Mouse (Mus musculus): ENCODE measurements around the gene Ppp1r3e. TPM values are rescaled to one million over a fixed set of nuclear protein-coding genes. Genes with fewer than 3 reads are reported as not detected.
A peak's percentile ranks its signal among the peaks of the same experiment; 100 is the strongest.

The Ppp1r3e gene
- total RNA-seq (2022): 10 to 100 TPM; 20.6 to 24.9 (median 22.7) TPM

DNA sequence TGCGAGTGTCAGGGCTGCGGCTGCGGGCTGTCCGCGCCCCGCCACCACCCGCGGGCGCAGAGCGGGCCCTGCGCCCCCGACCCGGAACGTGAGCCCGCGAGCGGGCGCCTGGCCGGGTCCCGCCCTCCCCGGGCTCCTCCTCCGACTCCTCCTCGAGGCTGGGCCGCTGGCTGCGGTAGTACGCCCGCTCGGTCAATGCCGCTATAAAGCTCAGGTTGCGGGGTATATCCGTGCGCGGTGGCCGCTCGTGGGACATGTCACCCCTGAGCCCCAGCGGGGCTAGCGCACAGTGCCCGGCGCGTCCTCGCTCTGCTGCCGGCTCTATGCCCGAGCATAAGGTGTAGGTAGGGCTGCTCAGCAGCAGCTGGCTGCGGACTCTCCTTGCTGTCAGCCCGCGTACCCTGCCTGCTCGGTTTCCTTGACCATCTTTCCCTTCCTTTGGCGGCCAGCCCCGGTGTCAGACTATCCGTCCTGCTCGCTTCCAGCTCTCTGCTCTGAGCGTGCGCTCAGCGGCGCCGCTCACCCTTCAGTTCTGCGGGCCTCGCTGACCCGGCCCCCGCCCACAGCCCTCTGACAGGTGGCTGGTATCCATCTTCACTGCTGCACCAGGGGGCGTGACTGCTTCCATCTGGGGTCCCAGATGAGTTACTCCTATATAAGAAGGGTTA is at the start of gene Ppp1r3e:
Gene Ppp1r3e (minus strand): TSS at position 503 of the 668 bp plus-strand sequence.
- peak; percentile 58 to 60 for DNase-seq (ENCODE audit: low spot score in 2 of 2)

DNA sequence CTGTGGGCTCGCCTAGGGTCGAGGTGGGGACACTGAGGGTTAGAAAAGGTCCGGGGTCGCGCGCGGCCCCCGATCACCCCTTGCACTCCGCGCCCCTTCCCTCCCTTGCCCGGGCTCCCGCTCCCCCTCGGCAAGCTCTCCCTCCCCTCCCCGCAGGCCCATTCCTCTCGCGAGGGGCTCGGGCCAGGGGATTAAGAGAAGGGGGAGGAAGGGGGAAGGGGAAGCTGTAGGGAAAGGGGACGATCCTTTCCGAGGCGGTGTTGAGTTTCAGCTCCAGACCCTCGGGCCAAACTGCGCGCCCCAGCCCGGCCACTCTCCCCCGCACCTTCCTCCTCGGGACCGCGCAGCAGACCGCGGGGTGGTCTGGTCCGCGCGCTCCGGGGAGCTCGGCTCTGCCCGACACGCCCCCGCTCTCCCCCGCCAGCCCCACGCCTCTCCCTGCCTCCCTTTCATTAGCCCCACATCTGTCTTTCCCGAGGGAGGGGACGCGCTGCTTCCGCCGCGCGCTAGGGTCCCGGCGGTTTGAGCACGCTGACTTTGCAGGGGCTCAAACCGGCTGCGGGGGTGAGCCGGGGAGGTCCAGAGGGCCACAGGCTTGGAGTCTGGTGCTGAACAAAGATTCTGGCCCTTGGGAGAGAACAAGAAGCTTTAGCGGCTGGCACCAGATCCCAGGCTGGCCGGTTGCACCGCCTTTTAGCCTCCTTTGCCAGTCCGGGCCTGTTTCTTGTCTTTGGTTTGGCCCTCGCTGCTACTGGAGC is 49.2 kb upstream of the Ppp1r3e start:
- no peak for DNase-seq (ENCODE audit: low spot score in 2 of 2)

DNA sequence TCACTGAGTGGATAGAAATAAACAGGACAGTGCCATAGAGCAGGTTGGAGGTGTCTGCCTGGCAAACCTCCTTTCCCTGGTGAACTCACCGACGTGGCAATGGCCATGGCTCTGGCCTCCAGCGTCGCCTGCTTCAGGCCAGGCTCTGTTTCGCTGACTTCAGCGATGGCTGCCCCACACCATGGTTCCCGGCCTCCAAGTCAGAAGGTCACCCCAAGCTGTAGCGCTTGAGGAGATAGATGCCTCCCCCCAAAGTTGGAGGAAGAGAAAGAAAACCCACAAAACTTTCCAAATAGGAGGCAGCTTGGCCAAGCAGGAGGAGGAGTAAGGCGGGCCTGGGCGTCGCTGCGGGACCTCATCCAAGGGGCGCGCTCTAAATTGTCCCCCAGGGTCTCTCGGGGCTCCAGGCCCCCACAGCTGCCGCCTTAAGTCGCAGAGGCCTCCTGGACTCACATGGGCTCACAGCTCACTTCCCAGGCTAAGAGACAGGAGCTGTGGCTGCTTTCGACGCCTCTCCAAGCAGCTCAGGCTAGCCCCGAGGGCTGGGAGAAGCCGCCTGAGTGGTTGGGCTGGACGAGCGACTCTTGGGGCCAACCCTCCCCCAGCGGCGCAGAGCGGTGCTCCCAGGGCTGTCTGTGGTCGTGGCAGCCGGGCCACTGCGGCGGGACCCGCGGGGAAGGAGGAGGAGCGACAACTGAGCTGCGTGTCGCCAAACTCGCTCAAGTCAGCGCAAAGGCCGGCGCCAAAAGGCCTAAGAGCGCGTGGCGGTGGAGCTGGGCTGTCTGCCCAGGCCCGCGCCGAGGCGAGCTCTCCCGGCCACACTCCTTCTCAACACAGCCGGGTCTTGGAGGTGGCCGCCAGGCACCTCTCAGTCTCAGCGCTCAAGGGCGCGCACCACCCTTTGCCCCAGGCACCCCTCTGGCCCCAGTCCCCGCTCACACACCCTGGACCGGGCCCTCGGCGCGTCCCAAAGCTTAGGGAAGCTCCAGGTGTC is 48.3 kb upstream of the Ppp1r3e start, which contains the start of gene Efs:
Gene Efs (minus strand): TSS at position 778 of the 994 bp plus-strand sequence.
- no peak for DNase-seq (ENCODE audit: low spot score in 2 of 2)

DNA sequence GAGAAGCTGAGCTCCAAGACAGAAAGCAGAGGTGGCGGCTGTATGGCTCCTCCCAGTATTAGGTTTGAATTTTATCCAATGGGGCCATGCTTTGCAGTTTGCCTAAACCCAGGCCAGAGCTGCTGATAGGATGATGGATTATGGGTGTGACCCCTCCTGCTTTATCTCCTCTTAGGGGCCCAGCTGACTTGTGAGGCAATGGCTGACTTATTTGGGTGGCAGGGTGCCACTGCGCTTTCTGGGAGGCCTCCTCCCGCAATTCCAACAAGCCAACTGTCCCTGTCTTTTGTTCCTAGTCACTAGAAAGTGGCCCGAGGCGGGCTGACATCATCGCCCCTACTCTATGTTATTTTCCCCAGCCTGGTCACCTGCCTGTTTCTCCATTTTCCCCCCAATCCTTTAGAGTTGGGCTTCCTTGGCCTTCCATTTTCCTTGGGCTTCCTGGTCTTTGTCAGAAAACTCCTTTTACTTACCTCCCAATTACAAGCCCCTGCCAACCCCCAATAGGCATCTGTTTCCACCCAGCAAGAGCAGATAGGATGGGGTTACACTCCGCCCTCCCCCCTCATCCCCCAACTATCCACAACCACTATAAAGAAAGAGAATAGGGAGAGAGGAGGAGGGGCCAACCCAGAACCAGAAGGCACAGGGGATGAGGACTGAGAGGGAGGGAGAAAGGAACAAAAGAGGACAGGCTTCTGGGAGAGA is 47.4 kb upstream of the Ppp1r3e start:
- no peak for DNase-seq (ENCODE audit: low spot score in 2 of 2)

DNA sequence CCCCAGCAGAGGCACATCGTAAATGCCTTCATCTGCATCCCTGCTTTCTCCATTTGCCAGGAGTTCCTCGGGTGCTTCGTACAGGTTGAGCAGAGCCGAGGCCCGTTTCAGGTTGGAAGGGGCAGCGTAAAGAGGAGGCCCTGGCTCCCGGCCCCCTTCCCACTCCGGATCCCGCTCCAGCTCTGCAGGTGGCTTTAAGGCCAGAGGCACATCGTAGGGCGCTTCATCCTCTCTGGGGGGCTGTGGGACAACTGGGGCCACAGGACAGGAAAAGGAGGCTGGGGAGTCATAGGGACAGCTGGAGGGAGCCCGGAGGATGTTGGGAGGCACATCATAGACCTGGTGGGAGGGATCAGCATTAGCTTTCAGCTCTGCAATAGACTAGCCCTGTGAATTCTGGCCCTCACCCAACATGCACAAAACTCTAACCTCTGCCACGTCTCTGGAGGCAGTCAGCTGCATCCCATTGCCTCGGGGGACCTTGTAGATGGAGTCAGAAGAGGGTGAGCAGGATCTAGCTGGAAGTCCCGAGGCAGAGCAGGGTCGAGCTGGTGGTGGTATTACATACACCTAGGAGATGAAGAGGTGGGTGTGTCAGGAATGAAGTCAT is 42.8 kb upstream of the Ppp1r3e start:
- DNase-seq (ENCODE audit: low spot score in 2 of 2): no peak

DNA sequence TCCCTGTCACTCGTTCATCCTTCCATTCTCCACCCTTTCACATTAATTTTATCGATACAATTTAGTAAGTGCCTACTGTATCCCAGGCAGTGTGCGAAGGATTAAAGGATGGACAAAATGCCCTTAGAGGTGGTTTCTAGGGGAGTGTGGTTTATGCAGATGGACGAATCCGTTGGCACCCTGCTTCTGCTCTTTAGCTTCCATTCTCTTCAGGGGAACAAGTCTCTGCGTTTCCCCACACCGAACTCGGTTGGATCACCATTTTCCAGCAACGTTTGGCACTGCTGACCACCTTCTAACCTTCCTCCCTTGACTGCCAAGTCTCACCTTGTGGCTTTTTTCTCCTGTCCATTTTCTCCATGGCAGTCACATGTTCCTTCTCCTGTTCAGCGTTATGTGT is 36.0 kb upstream of the Ppp1r3e start:
- DNase-seq (ENCODE audit: low spot score in 2 of 2): no peak

DNA sequence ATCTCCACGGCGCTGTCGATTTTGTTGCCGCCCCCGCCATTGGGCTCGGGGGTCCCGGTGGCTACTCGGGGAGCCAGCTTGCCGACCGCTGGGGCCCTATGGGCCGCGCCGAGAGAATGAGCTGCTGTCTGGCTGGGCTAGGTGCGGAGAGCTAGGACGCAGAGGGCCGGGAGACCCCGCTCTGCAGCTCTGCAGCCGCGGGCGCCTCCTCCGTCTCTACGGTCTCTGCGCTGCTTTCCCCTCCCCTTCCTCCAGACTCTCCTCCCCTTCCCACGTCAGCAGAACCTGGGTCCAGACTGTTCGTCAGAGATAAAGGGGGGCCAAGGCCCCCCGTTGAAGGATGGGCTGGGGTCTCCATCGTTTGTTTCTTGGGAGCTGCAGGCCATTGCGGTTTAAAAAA is 35.5 kb upstream of the Ppp1r3e start, which contains the start of gene Slc22a17:
Gene Slc22a17 (minus strand): TSS at position 247 of the 400 bp plus-strand sequence.
- peak; percentile 74 to 76 for DNase-seq (ENCODE audit: low spot score in 2 of 2)

DNA sequence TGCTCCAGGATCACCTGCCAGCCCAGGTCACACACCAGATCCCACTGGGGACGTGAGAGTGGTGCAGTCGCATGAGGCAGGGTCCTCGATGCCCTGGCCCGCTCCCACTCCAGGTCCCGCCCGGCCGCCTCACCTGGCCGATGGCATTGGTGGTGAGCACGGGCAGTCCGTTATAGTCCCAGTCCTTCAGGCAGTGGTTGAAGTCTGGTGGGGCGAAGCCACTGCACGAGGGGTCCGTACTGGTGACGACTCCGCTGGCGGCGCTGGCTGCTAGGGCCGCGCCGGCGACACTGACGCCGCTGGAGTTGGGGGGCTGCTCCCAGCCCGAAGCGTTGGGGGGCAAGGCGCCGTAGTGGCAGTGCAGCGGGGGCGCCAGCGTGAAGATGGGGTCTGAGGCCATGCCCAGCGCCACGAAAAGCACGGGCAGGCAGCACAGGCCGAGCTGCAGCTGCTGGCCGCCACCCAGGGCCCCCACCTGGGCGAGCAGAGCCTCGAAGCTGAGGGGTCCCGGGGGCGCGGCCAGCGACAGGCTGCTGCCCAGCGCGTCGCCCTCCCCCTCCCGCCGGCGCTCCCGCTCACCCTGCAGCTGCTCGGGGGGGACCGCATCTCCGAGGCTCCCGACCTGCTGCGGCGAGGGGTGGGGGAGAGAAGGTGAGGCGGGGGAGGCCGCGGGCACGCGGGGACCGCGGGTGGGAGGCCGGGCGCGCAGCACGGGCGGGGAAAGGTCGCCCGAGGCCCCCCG is 34.9 kb upstream of the Ppp1r3e start:
- no peak for DNase-seq (ENCODE audit: low spot score in 2 of 2)

DNA sequence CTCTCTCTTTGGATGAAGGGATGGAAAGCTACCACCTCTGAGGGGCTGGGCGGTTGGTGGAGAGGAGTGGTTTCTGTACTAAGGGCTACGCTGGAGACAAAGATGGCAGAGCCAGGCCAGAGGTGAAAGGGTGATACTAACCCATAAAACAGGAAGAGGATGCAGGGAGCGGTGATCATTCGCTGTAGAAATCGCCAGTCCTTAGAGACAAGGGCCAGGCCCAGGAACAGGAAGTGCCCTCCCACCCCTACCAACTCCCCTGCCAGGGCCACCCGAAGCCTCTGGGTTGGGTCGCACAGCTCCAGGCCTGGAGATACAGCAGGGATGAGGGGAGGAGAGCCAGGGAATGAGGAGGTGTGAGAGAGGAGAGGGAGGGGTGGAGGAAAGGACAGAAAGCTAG is 31.3 kb upstream of the Ppp1r3e start:
- no peak for DNase-seq (ENCODE audit: low spot score in 2 of 2)

DNA sequence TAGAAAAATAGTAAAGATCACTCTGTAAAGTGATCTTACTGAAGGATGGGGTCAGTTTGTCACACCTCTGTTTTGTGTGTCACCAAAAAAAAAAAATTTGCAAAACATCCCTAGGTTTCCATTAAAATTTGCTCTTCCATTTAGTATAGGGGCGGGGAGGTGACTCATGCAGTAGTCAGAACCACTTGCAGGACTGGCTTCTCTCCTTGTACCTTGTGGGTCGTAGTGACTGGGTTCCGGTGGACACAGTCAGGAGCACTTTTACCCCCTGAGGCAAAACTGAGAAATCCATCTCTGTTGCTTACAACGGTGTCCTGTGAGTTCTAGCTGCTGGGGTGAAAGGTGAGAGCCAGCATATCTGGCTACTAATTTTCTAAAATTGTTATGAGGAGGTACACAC is 26.3 kb upstream of the Ppp1r3e start:
- DNase-seq (ENCODE audit: low spot score in 2 of 2): no peak

DNA sequence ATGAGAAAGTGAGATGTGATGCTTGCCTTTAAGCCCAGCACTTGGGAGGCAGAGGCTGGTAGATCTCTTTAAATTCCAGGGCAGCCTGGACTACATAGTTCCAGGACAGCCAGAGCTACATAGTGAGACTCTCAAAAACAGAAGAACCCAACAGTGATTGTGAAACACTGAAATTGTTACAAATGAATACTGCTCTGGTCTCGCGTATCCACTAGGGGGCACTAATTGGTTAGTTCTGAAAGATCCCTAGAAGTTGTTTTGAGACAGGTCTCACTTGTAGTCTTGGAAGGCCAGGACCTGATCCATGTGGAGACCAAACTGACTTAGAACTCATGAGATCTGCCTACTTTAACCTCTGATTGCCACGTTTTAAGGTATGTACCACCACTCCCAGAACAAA is 23.0 kb upstream of the Ppp1r3e start:
- DNase-seq (ENCODE audit: low spot score in 2 of 2): peak in 1 of 2 experiments; percentile 58

DNA sequence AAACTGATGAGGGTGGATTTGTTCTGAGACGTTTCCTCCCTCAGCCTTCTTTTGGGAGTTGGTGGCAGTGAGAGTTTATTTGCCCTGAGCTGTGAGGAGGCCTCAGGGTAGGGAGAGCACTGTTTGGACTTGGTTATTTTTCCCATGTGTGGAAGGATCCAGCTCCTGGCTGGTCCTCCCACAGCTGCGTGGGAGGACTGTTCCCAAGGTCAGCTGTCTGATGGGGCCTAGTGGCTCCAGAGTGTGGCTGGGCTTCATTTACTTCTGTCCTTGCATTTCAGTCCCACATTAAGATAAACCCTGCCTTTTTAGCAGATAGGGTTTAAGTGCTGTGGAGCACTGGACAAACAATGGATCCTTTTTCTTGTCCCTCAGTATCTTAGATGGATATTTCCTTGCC is 20.1 kb upstream of the Ppp1r3e start:
- DNase-seq (ENCODE audit: low spot score in 2 of 2): no peak

DNA sequence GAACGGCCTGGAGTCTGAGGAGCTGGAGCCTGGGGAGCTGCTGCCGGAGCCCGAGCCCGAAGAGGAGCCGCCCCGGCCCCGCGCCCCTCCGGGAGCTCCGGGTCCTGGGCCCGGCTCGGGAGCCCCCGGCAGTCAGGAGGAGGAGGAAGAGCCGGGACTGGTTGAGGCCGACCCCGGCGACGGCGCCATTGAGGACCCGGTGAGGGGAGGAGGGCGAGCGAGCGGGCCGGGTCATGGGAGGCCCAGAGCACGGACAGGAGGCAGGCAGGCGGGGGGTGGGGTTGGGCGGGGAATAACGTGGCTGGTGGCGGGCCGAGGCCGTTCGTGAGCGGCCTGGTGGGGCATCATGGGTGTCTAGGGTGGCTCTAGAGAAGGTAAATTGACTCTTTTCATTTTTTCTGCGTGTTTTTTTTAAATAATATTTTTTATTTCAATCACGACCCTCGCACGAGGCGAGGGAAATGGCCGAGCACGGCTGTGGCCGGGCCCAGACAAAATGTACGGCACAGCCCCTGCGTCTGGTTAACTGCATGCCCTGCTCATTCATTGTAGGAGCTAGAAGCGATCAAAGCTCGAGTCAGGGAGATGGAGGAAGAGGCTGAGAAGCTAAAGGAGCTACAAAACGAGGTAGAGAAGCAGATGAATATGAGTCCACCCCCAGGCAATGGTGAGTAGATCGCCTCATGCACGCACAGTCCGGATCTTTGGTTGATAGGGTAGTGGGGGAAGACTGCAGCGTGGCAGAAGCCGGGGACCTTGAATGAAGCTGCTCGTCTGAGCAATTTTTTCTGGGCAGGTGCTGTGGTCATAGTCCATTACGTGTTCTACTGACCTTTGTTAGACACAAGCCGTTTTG is 17.2 kb upstream of the Ppp1r3e start:
- peak in 1 of 2 experiments; percentile 49 for DNase-seq (ENCODE audit: low spot score in 2 of 2)

DNA sequence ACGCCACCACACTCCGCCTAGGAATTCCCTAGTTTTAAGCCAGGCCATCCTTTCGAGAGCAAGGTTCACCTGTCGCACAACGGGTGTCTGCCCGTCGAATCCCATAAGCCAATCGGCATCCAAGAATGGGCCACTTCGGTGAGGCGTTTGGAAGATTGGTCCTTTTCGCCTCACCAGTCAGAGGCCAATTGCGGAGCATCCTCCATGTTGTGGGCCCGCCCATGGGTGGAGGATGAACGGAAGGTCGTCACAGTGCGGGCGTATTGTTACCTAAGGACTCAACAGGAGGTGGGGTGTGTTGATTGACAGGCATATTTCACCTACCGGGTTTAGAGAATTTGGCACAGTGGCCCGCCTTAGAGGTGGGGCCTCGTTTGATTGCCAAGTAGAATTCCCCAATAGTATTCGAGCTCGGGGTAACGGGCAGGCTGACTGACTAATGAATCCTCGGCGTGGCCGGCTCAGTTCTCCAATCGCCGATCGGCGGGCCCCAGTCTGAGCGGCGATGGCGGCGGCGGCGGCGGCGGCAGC is 16.4 kb upstream of the Ppp1r3e start:
- peak; percentile 97 to 100 for DNase-seq (ENCODE audit: low spot score in 2 of 2)

DNA sequence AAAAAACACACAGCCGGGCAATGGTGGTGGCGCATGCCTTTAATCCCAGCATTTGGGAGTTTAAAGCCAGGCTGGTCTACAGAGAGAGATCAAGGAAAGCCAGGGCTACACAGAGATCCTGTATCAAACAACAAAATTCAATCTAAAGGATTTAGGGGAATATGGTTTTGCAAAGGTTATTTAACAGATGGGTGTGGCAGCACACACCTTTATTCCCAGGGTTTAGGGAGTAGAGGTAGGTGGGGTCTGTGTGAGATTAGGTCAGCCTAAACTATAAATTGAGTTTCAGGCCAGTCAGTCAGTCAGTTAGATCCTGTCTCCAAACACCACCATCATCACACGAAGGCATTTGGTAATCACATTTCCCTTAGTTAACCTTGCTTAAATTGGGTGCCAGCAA is 14.8 kb upstream of the Ppp1r3e start, which contains the start of gene Pabpn1:
Gene Pabpn1 (plus strand): TSS at position 301 of the 400 bp plus-strand sequence.
- DNase-seq (ENCODE audit: low spot score in 2 of 2): no peak

DNA sequence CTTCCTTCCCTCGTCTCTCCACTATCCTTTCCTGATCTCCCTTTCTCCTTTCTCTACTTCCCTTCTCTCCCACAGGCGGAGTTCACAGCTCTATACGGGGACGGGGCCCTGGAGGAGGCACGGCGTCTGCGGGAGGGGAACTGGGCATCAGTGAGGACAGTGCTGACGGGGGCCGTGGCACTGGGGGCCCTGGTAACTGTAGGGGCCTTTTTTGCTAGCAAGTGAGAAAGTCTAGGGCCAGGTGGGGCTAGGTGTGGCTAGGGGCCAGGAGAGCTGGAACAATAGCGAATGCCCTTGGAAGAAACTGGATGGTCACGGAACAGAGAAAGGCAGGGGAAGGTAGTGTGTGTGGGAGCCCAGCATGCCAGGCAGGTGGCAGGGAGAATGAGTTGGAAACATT is 8.0 kb upstream of the Ppp1r3e start:
- DNase-seq (ENCODE audit: low spot score in 2 of 2): no peak

DNA sequence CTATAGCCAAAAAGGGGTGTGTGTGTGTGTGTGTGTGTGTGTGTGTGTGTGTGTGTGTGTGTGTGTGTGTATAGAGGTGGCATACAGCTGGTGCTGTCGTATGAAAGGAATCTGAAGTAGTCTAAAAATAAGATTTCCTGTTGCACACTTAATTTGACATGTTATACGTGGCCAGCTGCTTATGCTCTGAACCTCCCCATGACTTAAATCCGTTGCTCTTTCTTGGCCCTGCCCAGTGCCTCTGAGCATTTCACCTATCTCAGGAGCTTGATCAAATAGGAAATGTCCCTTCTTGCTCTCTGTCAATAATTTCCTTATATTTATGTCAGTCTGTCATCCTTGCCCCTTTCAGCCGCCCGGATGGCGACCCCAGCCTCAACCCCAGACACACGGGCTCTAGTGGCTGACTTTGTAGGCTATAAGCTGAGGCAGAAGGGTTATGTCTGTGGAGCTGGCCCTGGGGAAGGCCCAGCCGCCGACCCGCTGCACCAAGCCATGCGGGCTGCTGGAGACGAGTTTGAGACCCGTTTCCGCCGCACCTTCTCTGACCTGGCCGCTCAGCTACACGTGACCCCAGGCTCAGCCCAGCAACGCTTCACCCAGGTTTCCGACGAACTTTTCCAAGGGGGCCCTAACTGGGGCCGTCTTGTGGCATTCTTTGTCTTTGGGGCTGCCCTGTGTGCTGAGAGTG is 6.8 kb upstream of the Ppp1r3e start:
- DNase-seq (ENCODE audit: low spot score in 2 of 2): no peak

Measured in left cerebral cortex, adult 8-10 months (tissue).